Mouse (Mus musculus): Measurements from ENCODE around the gene Rap1a. TPM values are rescaled to one million over a fixed set of nuclear protein-coding genes. Genes with fewer than 3 reads are reported as not detected.

The Rap1a gene
- total RNA-seq (2023): 119 TPM

DNA sequence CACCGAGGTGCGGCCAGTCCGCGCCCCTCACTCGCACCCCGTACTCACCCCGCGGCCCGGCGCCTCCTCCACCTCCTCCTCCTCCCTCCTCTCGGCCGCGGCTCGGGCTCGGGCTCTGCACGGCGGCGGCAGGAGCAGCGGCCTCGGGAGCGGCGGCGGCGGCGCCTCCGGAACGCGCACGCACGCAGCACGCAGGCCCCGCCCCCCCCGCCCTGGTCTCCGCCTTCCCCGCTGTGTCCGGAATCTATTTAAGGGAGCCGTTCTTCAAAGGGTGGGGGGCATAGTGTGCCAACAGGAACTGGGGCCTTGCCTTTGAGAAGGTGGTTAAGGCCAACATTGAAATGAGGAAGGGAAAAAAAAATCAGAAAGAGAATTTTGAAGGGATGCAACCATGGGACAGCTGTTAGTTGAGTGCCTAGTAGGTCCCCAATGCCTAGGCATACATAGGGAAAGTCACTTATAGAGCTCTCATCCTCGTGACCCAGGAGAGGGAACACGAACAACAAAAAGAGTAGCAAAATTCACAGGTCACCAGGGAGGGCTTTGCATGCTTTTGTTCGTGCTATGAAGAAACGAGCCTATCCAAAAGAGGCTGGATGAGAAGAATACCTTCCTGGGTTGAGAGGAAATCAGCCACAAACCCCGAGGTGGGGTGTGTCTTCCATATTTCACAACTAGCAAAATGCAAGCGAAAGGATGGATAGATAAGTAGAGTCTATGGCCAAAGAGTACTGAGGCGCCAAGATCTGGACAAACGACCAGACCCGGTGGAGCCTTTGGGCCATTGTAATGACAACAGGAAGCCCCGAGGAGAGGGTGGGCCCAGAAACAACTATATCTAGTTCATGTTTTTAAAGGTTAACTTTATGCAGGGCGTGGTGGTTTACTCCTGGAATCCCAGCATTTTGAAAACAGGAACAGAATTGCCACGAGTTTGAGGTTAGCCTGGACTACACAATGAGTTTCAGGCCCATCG lies at the start of gene Rap1a:
TSS of gene Rap1a (minus strand) at position 146 of the 976 bp plus-strand sequence.

GRCm38 (mm10) chr3:105704031-105705008 lies 96.8 kb downstream of the Rap1a start, which contains the start of gene Inka2:
Gene Inka2, plus strand, starts transcription at chr3:105704599.

GRCm38 (mm10) chr3:105687324-105688060 lies 113.6 kb downstream of the Rap1a start, which contains the start of gene Ddx20:
Gene Ddx20, minus strand, starts transcription at chr3:105687574.

Other genes starting within 250 kb of the Rap1a start
- 27.4 TPM for gene Ddx20, start 113.8 kb downstream of the Rap1a start, total RNA-seq (2023)
- gene Inka2, start 96.7 kb downstream of the Rap1a start, total RNA-seq (2023): 1.3 TPM
- gene Adora3, start 69.5 kb upstream of the Rap1a start, total RNA-seq (2023): not detected
- gene Tmigd3, start 69.6 kb upstream of the Rap1a start, total RNA-seq (2023): not detected
- 2.6 TPM for gene I830077J02Rik, start 131.3 kb upstream of the Rap1a start, total RNA-seq (2023)
- 44.5 TPM for gene Wdr77, start 158.0 kb upstream of the Rap1a start, total RNA-seq (2023)
- 130 TPM for gene Atp5f1, start 158.8 kb upstream of the Rap1a start, total RNA-seq (2023)
- 8.8 TPM for gene Ovgp1, start 172.4 kb upstream of the Rap1a start, total RNA-seq (2023)
- 1.1 TPM for gene Pifo, start 213.3 kb upstream of the Rap1a start, total RNA-seq (2023)
- gene Chil5, start 231.5 kb upstream of the Rap1a start, total RNA-seq (2023): 4.0 TPM